14 mouse cellular contexts compared by ENCODE assay signal in the genomic region with DNA sequence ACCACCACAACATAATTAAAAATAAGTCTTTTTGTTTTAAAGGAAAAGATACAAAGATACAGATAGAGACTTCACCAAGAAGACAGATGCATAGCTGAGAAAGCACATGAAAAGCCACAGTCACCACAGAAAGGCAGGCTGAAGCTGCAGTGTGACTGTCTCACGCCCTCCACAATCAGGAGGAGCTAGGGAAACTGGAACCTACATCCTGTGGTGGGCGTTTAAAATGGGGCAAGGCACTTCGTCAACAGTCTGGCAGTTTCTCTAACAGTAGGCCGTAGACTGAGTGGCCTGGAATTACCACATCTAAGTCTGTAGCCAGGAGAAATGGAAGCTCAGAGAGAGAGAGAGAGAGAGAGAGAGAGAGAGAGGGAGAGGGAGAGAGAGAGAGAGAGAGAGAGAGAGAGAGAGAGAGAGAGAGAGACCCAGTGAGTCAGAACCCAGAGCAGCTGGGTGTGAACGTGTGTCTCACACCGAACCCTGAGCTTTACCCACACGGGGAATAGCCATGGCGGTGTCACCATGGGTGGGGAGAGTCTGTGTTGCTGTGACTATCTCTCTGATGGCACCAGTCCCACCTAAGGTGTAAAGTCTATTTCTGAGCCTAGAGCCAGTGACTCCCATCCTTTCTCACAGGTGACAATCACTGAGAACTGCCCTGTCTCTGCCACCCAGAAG. TPM values are rescaled to one million over a fixed set of nuclear protein-coding genes. Genes with fewer than 3 reads are reported as not detected.
DNase-seq lines count a peak whose midpoint lies in the region; ATAC-seq and TF ChIP-seq lines count a peak whose summit lies in the region.
"Had no signal": no experiment of that assay in that cellular context is flagged by ENCODE, and none has a peak within 500 bp of the region (broad histone marks: within the 10 kb centered on the region; RNA-seq: fewer than 3 reads in every experiment).

No protein-coding gene starts in this region.

- H3K36me3 ChIP-seq in thymus, adult 2 months (ENCODE audit: control insufficient read depth, insufficient read depth, low read length) = peaks cover 4% of the 10 kb centered on the region; the same call in 1 of the 2 replicates
- no peaks in the 10 kb centered on the region for H3K36me3 ChIP-seq in liver, postnatal 0 days (replicated peaks; ENCODE audit: insufficient read depth, low read length)
- H3K36me3 ChIP-seq: intestine, embryonic 15.5 days had no signal

- DNase-seq in left cerebral cortex, adult 18-20 months (ENCODE audit: low spot score in 2 of 2) = peak; percentile 51 to 74
- DNase-seq in left cerebral cortex, postnatal 4 days = no peak
- peak; percentile 80 for DNase-seq in Muller cell, postnatal 12 days (ENCODE audit: inconsistent ontology term)
- peak; percentile 51 to 93 for DNase-seq in left cerebral cortex, postnatal 25 days (ENCODE audit: low spot score in 2 of 2)
- DNase-seq in thymus, adult 2 months = peak; percentile 67
- no peak for DNase-seq in kidney, adult 8-10 months
- no peak for DNase-seq in liver, postnatal 0 days
- no peak for DNase-seq in heart, postnatal 36 days
- DNase-seq: gastrocnemius, postnatal 36 days; heart, postnatal 10 days had no signal

- no peak overlapping the region for H3K4me2 ChIP-seq in liver, postnatal 0 days (ENCODE audit: low read depth, low read length)
- H3K4me2 ChIP-seq: intestine, embryonic 15.5 days; liver, embryonic 11.5 days had no signal

- intact Hi-C loops in left cerebral cortex, postnatal 4 days (cut with DNase I) = no loop called here
- intact Hi-C loops in left cerebral cortex, postnatal 25 days (cut with DNase I) = loop anchor here (1.0 kb wide), 1 partner anchor 10 kb away; no protein-coding TSS in a partner anchor
- intact Hi-C loops in heart, postnatal 36 days (cut with DNase I) = no loop called here

- TF ChIP-seq CTCF in thymus, adult 2 months (IDR thresholded peaks at IDR 0.05; ENCODE audit: borderline replicate concordance, control insufficient read depth, extremely low read depth, insufficient read depth, low read length, poor library complexity) = no peak
- TF ChIP-seq CTCF in liver, postnatal 0 days (IDR thresholded peaks at IDR 0.05; ENCODE audit: low read depth) = no peak

- no peaks in the 10 kb centered on the region for H3K9me3 ChIP-seq in liver, postnatal 0 days (ENCODE audit: low read length)
- H3K9me3 ChIP-seq: forebrain, embryonic 10.5 days; intestine, embryonic 15.5 days had no signal

- no peaks in the 10 kb centered on the region for H3K27me3 ChIP-seq in thymus, adult 2 months (ENCODE audit: control insufficient read depth, insufficient read depth, low read length)
- H3K27me3 ChIP-seq in liver, postnatal 0 days (ENCODE audit: insufficient read depth, low read length) = no peaks in the 10 kb centered on the region
- H3K27me3 ChIP-seq: intestine, embryonic 15.5 days had no signal

- ATAC-seq in liver, postnatal 0 days = no peak
- ATAC-seq: intestine, embryonic 15.5 days had no signal

- no peak overlapping the region for H3K9ac ChIP-seq in liver, postnatal 0 days (replicated peaks)
- H3K9ac ChIP-seq: intestine, embryonic 15.5 days had no signal

- WGBS in thymus, adult 2 months = 7% methylated on average over 8 of the region's 8 CpGs
- 68% methylated on average over 8 of the region's 8 CpGs for WGBS in liver, postnatal 0 days (ENCODE audit: insufficient replicate concordance)

- no peak for TF ChIP-seq POLR2A in thymus, adult 2 months (IDR thresholded peaks at IDR 0.05; ENCODE audit: control insufficient read depth, extremely low read depth, insufficient read depth, low read length, poor library complexity)

- no peak overlapping the region for H3K4me3 ChIP-seq in thymus, adult 2 months (ENCODE audit: control insufficient read depth, insufficient read depth, low read length)
- no peak overlapping the region for H3K4me3 ChIP-seq in liver, postnatal 0 days (ENCODE audit: low read depth, low read length)
- H3K4me3 ChIP-seq: forebrain, embryonic 10.5 days; intestine, embryonic 15.5 days had no signal

- H3K4me1 ChIP-seq in thymus, adult 2 months (replicated peaks; ENCODE audit: control insufficient read depth, insufficient read depth, low read length) = peaks cover 44% of the 10 kb centered on the region
- no peaks in the 10 kb centered on the region for H3K4me1 ChIP-seq in liver, postnatal 0 days (ENCODE audit: insufficient read depth)

- no peak for TF ChIP-seq EP300 in liver, postnatal 0 days (IDR thresholded peaks at IDR 0.05; ENCODE audit: low read depth)

- peak overlapping the region; percentile 91 for H3K27ac ChIP-seq in thymus, adult 2 months (ENCODE audit: control insufficient read depth, insufficient read depth, low read length)
- no peak overlapping the region for H3K27ac ChIP-seq in liver, postnatal 0 days (ENCODE audit: low read depth)
- H3K27ac ChIP-seq: forebrain, embryonic 10.5 days; intestine, embryonic 15.5 days; macrophage had no signal

RNA-seq across cellular contexts. Expression of a gene that starts 4.7 kb away (rescaled TPM):
- total RNA-seq in left cerebral cortex, adult 18-20 months (2021) = 1 to 10 TPM in 1 of 2 experiments, under 1 TPM in 1; 0.82 to 1.3 TPM
- 1 to 10 TPM; 2.8 to 3.9 TPM for total RNA-seq in left cerebral cortex, postnatal 4 days (2021)
- 1 to 10 TPM in 1 of 2 experiments, under 1 TPM in 1; 0.66 to 1.2 TPM for total RNA-seq in left cerebral cortex, postnatal 25 days (2021)
- 0.26 and 0.32 TPM in 2 replicates for polyA plus RNA-seq in thymus, adult 2 months (2012; rRNA removed)
- 0.05 TPM in 1 of 2 replicates, not detected in the other for polyA plus RNA-seq in liver, postnatal 0 days (2015; fragmentation: Nextera tagmentation; extraction: Ambion mirVana)
- total RNA-seq in heart, postnatal 36 days (2021) = under 1 TPM; 0.56 to 0.76 TPM
- polyA plus RNA-seq: liver, embryonic 11.5 days had no signal

RNA-seq across cellular contexts. Expression of a gene that starts 17.9 kb away (rescaled TPM):
- total RNA-seq in left cerebral cortex, adult 18-20 months (2021) = 100 to 1,000 TPM; 232 to 261 TPM
- total RNA-seq in left cerebral cortex, postnatal 4 days (2021) = 100 to 1,000 TPM; 273 to 295 TPM
- 100 to 1,000 TPM; 254 to 273 TPM for total RNA-seq in left cerebral cortex, postnatal 25 days (2021)
- polyA plus RNA-seq in thymus, adult 2 months (2012; rRNA removed) = 72.6 and 78.8 TPM in 2 replicates
- 8.4 TPM in 2 replicates for polyA plus RNA-seq in liver, postnatal 0 days (2015; fragmentation: Nextera tagmentation; extraction: Ambion mirVana)
- total RNA-seq in heart, postnatal 36 days (2021) = 100 to 1,000 TPM; 118 to 123 TPM

RNA-seq across cellular contexts. Expression of a gene that starts 47.6 kb away (rescaled TPM):
- 10 to 100 TPM; 29.3 to 30.3 TPM for total RNA-seq in left cerebral cortex, adult 18-20 months (2021)
- 10 to 100 TPM; 27.3 to 30.2 TPM for total RNA-seq in left cerebral cortex, postnatal 4 days (2021)
- total RNA-seq in left cerebral cortex, postnatal 25 days (2021) = 10 to 100 TPM; 23.5 to 29.6 TPM
- 28.8 and 34.6 TPM in 2 replicates for polyA plus RNA-seq in thymus, adult 2 months (2012; rRNA removed)
- polyA plus RNA-seq in liver, postnatal 0 days (2015; fragmentation: Nextera tagmentation; extraction: Ambion mirVana) = 3.2 and 3.8 TPM in 2 replicates
- 10 to 100 TPM; 12.6 to 15.2 TPM for total RNA-seq in heart, postnatal 36 days (2021)

Comparison
In these comparisons a context has a peak if more than half of its experiments do, and no peak if none do; other contexts are left out.
1. DNase-seq: peak in left cerebral cortex, adult 18-20 months (2 of 2), Muller cell, postnatal 12 days (single experiment), left cerebral cortex, postnatal 25 days (2 of 2) and thymus, adult 2 months (single experiment); none in left cerebral cortex, postnatal 4 days (single experiment), kidney, adult 8-10 months (0 of 2), liver, postnatal 0 days (single experiment) and heart, postnatal 36 days (0 of 2).